ENCODE assay signal across 29 mouse cellular contexts in genomic region chr11:16900653-16901416, GRCm38 (mm10). TPM values are rescaled to one million over a fixed set of nuclear protein-coding genes. Genes with fewer than 3 reads are reported as not detected.
DNase-seq lines count a peak whose midpoint lies in the region; ATAC-seq and TF ChIP-seq lines count a peak whose summit lies in the region.
"Had no signal": no experiment of that assay in that cellular context is flagged by ENCODE, and none has a peak within 500 bp of the region (broad histone marks: within the 10 kb centered on the region; RNA-seq: fewer than 3 reads in every experiment).

No protein-coding gene starts in this region.

- 0 out of 2 replicates have a peak, but pooled peaks have one; percentile 39 for ATAC-seq in liver, embryonic 11.5 days (replicated peaks; ENCODE audit: low FRiP score)
- peak; percentile 78 for ATAC-seq in intestine, embryonic 14.5 days (replicated peaks; ENCODE audit: low FRiP score, low TSS enrichment, low read depth)
- peak; percentile 91 for ATAC-seq in intestine, postnatal 0 days
- ATAC-seq in stomach, embryonic 16.5 days (ENCODE audit: insufficient read depth, low FRiP score) = peak; percentile 88; the same call in 1 of the 2 replicates
- ATAC-seq in midbrain, embryonic 16.5 days = no peak
- ATAC-seq: CD4-positive, CD25-positive, alpha-beta regulatory T cell, adult 4 months; inflammation-experienced regulatory T-cells, adult 6 months; midbrain, embryonic 15.5 days had no signal

- TF ChIP-seq CTCF in intestine, postnatal 0 days (IDR thresholded peaks at IDR 0.05; ENCODE audit: low read depth) = no peak

- H3K4me3 ChIP-seq in liver, embryonic 11.5 days (ENCODE audit: low read depth, low read length) = no peak overlapping the region
- H3K4me3 ChIP-seq in intestine, embryonic 14.5 days (ENCODE audit: low read depth, low read length) = no peak overlapping the region
- no peak overlapping the region for H3K4me3 ChIP-seq in intestine, postnatal 0 days (ENCODE audit: low read depth, low read length)
- no peak overlapping the region for H3K4me3 ChIP-seq in stomach, embryonic 16.5 days (replicated peaks; ENCODE audit: low read length)
- H3K4me3 ChIP-seq in midbrain, embryonic 16.5 days (ENCODE audit: low read depth, low read length) = no peak overlapping the region
- H3K4me3 ChIP-seq: embryonic facial prominence, embryonic 13.5 days; erythroblast, embryonic 14.5 days; forebrain, embryonic 12.5 days; heart, embryonic 13.5 days; hindbrain, embryonic 10.5 days; hindbrain, embryonic 15.5 days; limb, embryonic 13.5 days; midbrain, embryonic 10.5 days; midbrain, embryonic 15.5 days had no signal

- DNase-seq in liver, embryonic 11.5 days (ENCODE audit: low spot score) = no peak
- no peak for DNase-seq in liver
- no peak for DNase-seq in intestine, embryonic 14.5 days (ENCODE audit: low spot score)
- no peak for DNase-seq in right cerebral cortex, adult 18-20 months
- DNase-seq: adrenal gland, postnatal 14 days; cerebellum, adult 11-12 months; cerebellum, postnatal 10 days; gastrocnemius, postnatal 10 days; heart, postnatal 10 days; kidney, adult 9 months; kidney, postnatal 4 days; lung, postnatal 14 days; right cerebral cortex, postnatal 4 days; thymus, adult 2 months; thymus, postnatal 4 days had no signal

- no peaks in the 10 kb centered on the region for H3K27me3 ChIP-seq in liver, embryonic 11.5 days (replicated peaks; ENCODE audit: control insufficient read depth, insufficient read depth, low read length)
- H3K27me3 ChIP-seq in intestine, embryonic 14.5 days (replicated peaks; ENCODE audit: control insufficient read depth, insufficient read depth, low read length) = no peaks in the 10 kb centered on the region
- H3K27me3 ChIP-seq in intestine, postnatal 0 days (replicated peaks; ENCODE audit: control insufficient read depth, insufficient read depth, low read length) = no peaks in the 10 kb centered on the region
- H3K27me3 ChIP-seq in stomach, embryonic 16.5 days (ENCODE audit: control insufficient read depth, insufficient read depth, low read length) = no peaks in the 10 kb centered on the region
- H3K27me3 ChIP-seq in midbrain, embryonic 16.5 days (ENCODE audit: control insufficient read depth, insufficient read depth, low read depth, low read length) = no peaks in the 10 kb centered on the region
- H3K27me3 ChIP-seq: forebrain, embryonic 12.5 days; heart, embryonic 13.5 days; hindbrain, embryonic 15.5 days; limb, embryonic 13.5 days; midbrain, embryonic 15.5 days had no signal

- no peak overlapping the region for H3K27ac ChIP-seq in liver, embryonic 11.5 days (ENCODE audit: low read depth, low read length)
- H3K27ac ChIP-seq in intestine, embryonic 14.5 days (ENCODE audit: low read depth) = peak overlapping the region; percentile 12
- H3K27ac ChIP-seq in intestine, postnatal 0 days (ENCODE audit: low read depth, low read length) = peak overlapping the region; percentile 91
- peak overlapping the region; percentile 39 for H3K27ac ChIP-seq in stomach, embryonic 16.5 days (ENCODE audit: low read length)
- no peak overlapping the region for H3K27ac ChIP-seq in midbrain, embryonic 16.5 days (ENCODE audit: low read length)
- H3K27ac ChIP-seq: embryonic facial prominence, embryonic 13.5 days; forebrain, embryonic 12.5 days; heart, embryonic 13.5 days; hindbrain, embryonic 10.5 days; hindbrain, embryonic 15.5 days; limb, embryonic 13.5 days; midbrain, embryonic 10.5 days; midbrain, embryonic 15.5 days had no signal

- no peak overlapping the region for H3K9ac ChIP-seq in liver, embryonic 11.5 days (ENCODE audit: low read depth, low read length)
- H3K9ac ChIP-seq in intestine, embryonic 14.5 days (ENCODE audit: low read length) = no peak overlapping the region
- H3K9ac ChIP-seq in intestine, postnatal 0 days (ENCODE audit: low read depth, low read length) = no peak overlapping the region
- no peak overlapping the region for H3K9ac ChIP-seq in stomach, embryonic 16.5 days (ENCODE audit: low read length)
- H3K9ac ChIP-seq in midbrain, embryonic 16.5 days (ENCODE audit: low read depth, low read length) = no peak overlapping the region
- H3K9ac ChIP-seq: embryonic facial prominence, embryonic 13.5 days; forebrain, embryonic 12.5 days; heart, embryonic 13.5 days; hindbrain, embryonic 15.5 days; limb, embryonic 13.5 days; midbrain, embryonic 15.5 days had no signal

- no peaks in the 10 kb centered on the region for H3K9me3 ChIP-seq in liver, embryonic 11.5 days (ENCODE audit: control insufficient read depth, low read length)
- H3K9me3 ChIP-seq in intestine, embryonic 14.5 days (ENCODE audit: control insufficient read depth, low read length) = no peaks in the 10 kb centered on the region
- no peaks in the 10 kb centered on the region for H3K9me3 ChIP-seq in intestine, postnatal 0 days (ENCODE audit: control insufficient read depth)
- no peaks in the 10 kb centered on the region for H3K9me3 ChIP-seq in stomach, embryonic 16.5 days (replicated peaks; ENCODE audit: control insufficient read depth, low read length)
- no peaks in the 10 kb centered on the region for H3K9me3 ChIP-seq in midbrain, embryonic 16.5 days (replicated peaks; ENCODE audit: control insufficient read depth, low read length, poor library complexity, severe bottlenecking)
- H3K9me3 ChIP-seq: embryonic facial prominence, embryonic 13.5 days; forebrain, embryonic 12.5 days; heart, embryonic 13.5 days; hindbrain, embryonic 10.5 days; hindbrain, embryonic 15.5 days; limb, embryonic 13.5 days; midbrain, embryonic 10.5 days; midbrain, embryonic 15.5 days had no signal

- no peak overlapping the region for H3K4me2 ChIP-seq in liver, embryonic 11.5 days
- H3K4me2 ChIP-seq in intestine, embryonic 14.5 days (ENCODE audit: low read length) = no peak overlapping the region
- H3K4me2 ChIP-seq in intestine, postnatal 0 days (replicated peaks; ENCODE audit: low read depth) = peak overlapping the region; percentile 54
- H3K4me2 ChIP-seq in stomach, embryonic 16.5 days (ENCODE audit: low read depth, low read length) = no peak overlapping the region
- no peak overlapping the region for H3K4me2 ChIP-seq in midbrain, embryonic 16.5 days (ENCODE audit: low read length)
- H3K4me2 ChIP-seq: embryonic facial prominence, embryonic 13.5 days; forebrain, embryonic 12.5 days; heart, embryonic 13.5 days; hindbrain, embryonic 15.5 days; limb, embryonic 13.5 days; midbrain, embryonic 15.5 days had no signal

- no peaks in the 10 kb centered on the region; the same call in 1 of the 2 replicates for H3K36me3 ChIP-seq in liver, embryonic 11.5 days (ENCODE audit: control insufficient read depth, insufficient read depth, low read length)
- peaks cover 59% of the 10 kb centered on the region for H3K36me3 ChIP-seq in intestine, embryonic 14.5 days (ENCODE audit: control insufficient read depth, insufficient read depth, low read length)
- peaks cover 25% of the 10 kb centered on the region for H3K36me3 ChIP-seq in intestine, postnatal 0 days (ENCODE audit: control insufficient read depth, insufficient read depth)
- no peaks in the 10 kb centered on the region; the same call in 1 of the 2 replicates for H3K36me3 ChIP-seq in stomach, embryonic 16.5 days (ENCODE audit: control insufficient read depth, insufficient read depth, low read length)
- no peaks in the 10 kb centered on the region for H3K36me3 ChIP-seq in midbrain, embryonic 16.5 days (ENCODE audit: control insufficient read depth, insufficient read depth, low read length)
- H3K36me3 ChIP-seq: forebrain, embryonic 12.5 days; hindbrain, embryonic 10.5 days; hindbrain, embryonic 15.5 days; midbrain, embryonic 10.5 days; midbrain, embryonic 15.5 days had no signal

- WGBS in liver, embryonic 11.5 days = 59% methylated on average over 8 of the region's 8 CpGs
- WGBS in intestine, embryonic 14.5 days = 67% methylated on average over 8 of the region's 8 CpGs
- WGBS in intestine, postnatal 0 days = 35% methylated on average over 8 of the region's 8 CpGs
- 57% methylated on average over 8 of the region's 8 CpGs for WGBS in stomach, embryonic 16.5 days
- 94% methylated on average over 8 of the region's 8 CpGs for WGBS in midbrain, embryonic 16.5 days

- H3K4me1 ChIP-seq in liver, embryonic 11.5 days (replicated peaks; ENCODE audit: control insufficient read depth, insufficient read depth, low read length) = no peaks in the 10 kb centered on the region
- H3K4me1 ChIP-seq in intestine, embryonic 14.5 days (replicated peaks; ENCODE audit: control insufficient read depth, insufficient read depth, low read length) = no peaks in the 10 kb centered on the region
- H3K4me1 ChIP-seq in intestine, postnatal 0 days (replicated peaks; ENCODE audit: control insufficient read depth, insufficient read depth, low read length) = peaks cover 1% of the 10 kb centered on the region; the same call in 1 of the 2 replicates
- H3K4me1 ChIP-seq in stomach, embryonic 16.5 days (ENCODE audit: control insufficient read depth, insufficient read depth, low read length) = no peaks in the 10 kb centered on the region
- H3K4me1 ChIP-seq in midbrain, embryonic 16.5 days (ENCODE audit: control insufficient read depth, insufficient read depth, low read length) = no peaks in the 10 kb centered on the region
- H3K4me1 ChIP-seq: forebrain, embryonic 12.5 days; midbrain, embryonic 10.5 days; midbrain, embryonic 15.5 days had no signal

RNA-seq across cellular contexts. Expression of gene Fbxo48, which starts 50.3 kb away (rescaled TPM):
- 3.0 and 3.1 TPM in 2 replicates for polyA plus RNA-seq in liver, embryonic 11.5 days (2014; fragmentation: Nextera tagmentation; extraction: Ambion mirVana)
- 1.4 and 2.3 TPM in 2 replicates for polyA plus RNA-seq in intestine, embryonic 14.5 days (2014; fragmentation: Nextera tagmentation; extraction: Ambion mirVana)
- 0.17 and 0.25 TPM in 2 replicates for polyA plus RNA-seq in intestine, postnatal 0 days (2015; fragmentation: Nextera tagmentation; extraction: Ambion mirVana)
- 1.2 and 1.6 TPM in 2 replicates for polyA plus RNA-seq in stomach, embryonic 16.5 days (2015; fragmentation: Nextera tagmentation; extraction: Ambion mirVana)
- 0.19 and 0.48 TPM in 2 replicates for polyA plus RNA-seq in midbrain, embryonic 16.5 days (2015; fragmentation: Nextera tagmentation; extraction: Ambion mirVana)

Comparison
In these comparisons a context has a peak if more than half of its experiments do, and no peak if none do; other contexts are left out.
1. H3K27ac ChIP-seq: peak in intestine, embryonic 14.5 days (single experiment), intestine, postnatal 0 days (single experiment) and stomach, embryonic 16.5 days (single experiment); none in liver, embryonic 11.5 days (single experiment) and midbrain, embryonic 16.5 days (single experiment).